Mouse (Mus musculus): ENCODE results near the gene Cdh3.
A peak's percentile ranks its signal among the peaks of the same experiment; 100 is the strongest.

The Cdh3 gene

DNA sequence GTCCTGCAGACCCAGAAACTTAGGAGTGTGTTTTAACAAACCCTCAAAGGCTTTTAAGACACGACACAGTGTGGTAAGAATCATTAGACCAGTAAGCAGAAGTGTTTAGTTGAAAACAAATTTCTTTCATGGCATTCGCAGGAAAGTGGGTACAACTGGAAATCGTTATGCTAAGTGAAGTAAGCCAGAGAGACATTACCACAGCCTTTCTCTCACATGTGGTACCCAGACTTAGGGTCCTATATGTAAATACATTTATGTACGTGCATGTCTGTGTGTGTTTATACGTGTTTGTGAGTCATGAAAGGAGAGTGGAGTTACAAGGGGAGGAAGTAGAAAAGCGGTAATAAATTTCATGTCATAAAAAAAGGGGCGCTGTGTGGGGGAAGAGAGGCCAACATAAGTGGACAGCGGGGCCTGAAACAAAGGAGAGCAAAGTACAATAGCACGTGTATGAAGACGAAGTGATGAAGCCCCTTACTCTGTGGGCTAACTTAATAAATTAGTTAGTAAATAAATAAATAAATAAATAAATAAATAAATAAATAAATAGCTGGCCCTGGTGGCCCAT, 37.8 kb downstream of the Cdh3 start:
- H3K27me3 ChIP-seq (ENCODE audit: insufficient read depth, low read length), result no peaks in the 10 kb centered on the region
- peaks cover 95% of the 10 kb centered on the region for H3K36me3 ChIP-seq (ENCODE audit: insufficient read depth, low read length)
- no peaks in the 10 kb centered on the region for H3K4me1 ChIP-seq (replicated peaks; ENCODE audit: low read depth, low read length)
- H3K4me3 ChIP-seq (replicated peaks; ENCODE audit: low read length), result no peak overlapping the region
- no peak for TF ChIP-seq CTCF (conservative IDR thresholded peaks at IDR 0.05; ENCODE audit: low read length)
- TF ChIP-seq POU5F1 (IDR thresholded peaks at IDR 0.05; ENCODE audit: borderline replicate concordance, low read length), result no peak
- no peak for TF ChIP-seq NANOG (IDR thresholded peaks at IDR 0.05; ENCODE audit: borderline replicate concordance, low read length)
- no peaks in the 10 kb centered on the region for H3K9me3 ChIP-seq (ENCODE audit: low read length)

GRCm38 (mm10) chr8:106550906-106551305, 40.2 kb downstream of the Cdh3 start:
- TF ChIP-seq NANOG (IDR thresholded peaks at IDR 0.05; ENCODE audit: borderline replicate concordance, low read length) (no peak), POU5F1 (IDR thresholded peaks at IDR 0.05; ENCODE audit: borderline replicate concordance, low read length) (no peak), CTCF (conservative IDR thresholded peaks at IDR 0.05; ENCODE audit: low read length) (no peak)
- Histone ChIP-seq H3K36me3 (ENCODE audit: insufficient read depth, low read length) (peaks cover 83% of the 10 kb centered on the region), H3K4me3 (replicated peaks; ENCODE audit: low read length) (no peak overlapping the region), H3K27me3 (ENCODE audit: insufficient read depth, low read length) (no peaks in the 10 kb centered on the region), H3K4me1 (replicated peaks; ENCODE audit: low read depth, low read length) (peaks cover 10% of the 10 kb centered on the region), H3K9me3 (ENCODE audit: low read length) (peaks cover 7% of the 10 kb centered on the region)

DNA sequence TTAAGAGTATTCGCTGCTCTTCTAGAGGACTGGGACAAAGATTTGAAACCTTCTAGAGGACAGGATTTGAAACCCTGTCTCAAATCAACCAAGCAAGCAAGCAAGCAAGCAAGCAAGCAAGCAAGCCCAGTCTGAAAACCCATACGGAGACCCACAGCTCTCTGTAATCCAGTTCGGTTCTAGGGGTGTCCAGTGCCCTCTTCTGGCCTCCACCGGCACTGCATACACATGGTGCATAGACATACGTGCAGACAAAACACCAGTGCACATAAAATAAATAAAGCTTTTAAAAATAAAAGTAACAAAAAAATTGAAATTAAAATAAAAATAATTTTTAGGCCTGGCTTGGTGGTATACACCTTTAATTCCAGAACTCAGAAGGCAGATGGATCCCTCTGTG, 43.3 kb downstream of the Cdh3 start:
- Histone ChIP-seq H3K36me3 (ENCODE audit: insufficient read depth, low read length) (peaks cover 65% of the 10 kb centered on the region), H3K4me1 (replicated peaks; ENCODE audit: low read depth, low read length) (peaks cover 29% of the 10 kb centered on the region), H3K4me3 (replicated peaks; ENCODE audit: low read length) (no peak overlapping the region), H3K9me3 (ENCODE audit: low read length) (peaks cover 10% of the 10 kb centered on the region), H3K27me3 (ENCODE audit: insufficient read depth, low read length) (no peaks in the 10 kb centered on the region)
- TF ChIP-seq CTCF (conservative IDR thresholded peaks at IDR 0.05; ENCODE audit: low read length), result peak; percentile 86
- TF ChIP-seq NANOG (IDR thresholded peaks at IDR 0.05; ENCODE audit: borderline replicate concordance, low read length), result no peak
- no peak for TF ChIP-seq POU5F1 (IDR thresholded peaks at IDR 0.05; ENCODE audit: borderline replicate concordance, low read length)

- Histone ChIP-seq H3K27me3 (ENCODE audit: insufficient read depth, low read length) (no peaks in the 10 kb centered on the region), H3K36me3 (ENCODE audit: insufficient read depth, low read length) (peaks cover 43% of the 10 kb centered on the region), H3K9me3 (ENCODE audit: low read length) (peaks cover 10% of the 10 kb centered on the region), H3K4me3 (replicated peaks; ENCODE audit: low read length) (no peak overlapping the region), H3K4me1 (replicated peaks; ENCODE audit: low read depth, low read length) (peaks cover 45% of the 10 kb centered on the region)
- TF ChIP-seq CTCF (conservative IDR thresholded peaks at IDR 0.05; ENCODE audit: low read length) (no peak), NANOG (IDR thresholded peaks at IDR 0.05; ENCODE audit: borderline replicate concordance, low read length) (no peak), POU5F1 (IDR thresholded peaks at IDR 0.05; ENCODE audit: borderline replicate concordance, low read length) (no peak)
Observed at GRCm38 (mm10) chr8:106556068-106556645, 45.5 kb downstream of the Cdh3 start.

DNA sequence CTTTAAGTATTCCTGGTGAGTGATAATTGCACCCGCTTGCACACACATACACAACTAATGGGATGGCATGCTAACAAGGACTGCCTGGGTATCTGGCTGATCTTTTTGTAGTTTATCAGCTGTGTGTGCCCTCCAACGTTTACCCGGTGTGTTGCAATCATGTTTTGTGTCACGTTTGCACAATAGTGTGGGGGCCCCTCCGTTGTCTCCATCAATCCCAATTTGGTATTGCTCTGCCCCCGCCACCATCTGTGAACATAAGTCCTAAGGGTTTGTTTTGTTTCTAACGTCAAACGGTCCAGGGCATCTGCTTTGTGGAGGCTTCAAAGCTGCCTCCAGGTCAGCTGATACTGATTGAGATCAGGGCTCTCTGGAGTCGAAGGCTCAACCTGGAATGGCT, 49.2 kb downstream of the Cdh3 start:
- Histone ChIP-seq H3K36me3 (ENCODE audit: insufficient read depth, low read length) (peaks cover 16% of the 10 kb centered on the region), H3K9me3 (ENCODE audit: low read length) (peaks cover 10% of the 10 kb centered on the region), H3K4me3 (replicated peaks; ENCODE audit: low read length) (no peak overlapping the region), H3K4me1 (replicated peaks; ENCODE audit: low read depth, low read length) (peaks cover 72% of the 10 kb centered on the region), H3K27me3 (ENCODE audit: insufficient read depth, low read length) (no peaks in the 10 kb centered on the region)
- TF ChIP-seq NANOG (IDR thresholded peaks at IDR 0.05; ENCODE audit: borderline replicate concordance, low read length) (no peak), POU5F1 (IDR thresholded peaks at IDR 0.05; ENCODE audit: borderline replicate concordance, low read length) (no peak), CTCF (conservative IDR thresholded peaks at IDR 0.05; ENCODE audit: low read length) (no peak)

- no peaks in the 10 kb centered on the region for H3K9me3 ChIP-seq (ENCODE audit: low read length)
- H3K27me3 ChIP-seq (ENCODE audit: insufficient read depth, low read length), result no peaks in the 10 kb centered on the region
- peaks cover 9% of the 10 kb centered on the region; the same call in 1 of the 2 replicates for H3K36me3 ChIP-seq (ENCODE audit: insufficient read depth, low read length)
- H3K4me1 ChIP-seq (replicated peaks; ENCODE audit: low read depth, low read length), result peaks cover 59% of the 10 kb centered on the region
- TF ChIP-seq NANOG (IDR thresholded peaks at IDR 0.05; ENCODE audit: borderline replicate concordance, low read length) (no peak), POU5F1 (IDR thresholded peaks at IDR 0.05; ENCODE audit: borderline replicate concordance, low read length) (no peak), CTCF (conservative IDR thresholded peaks at IDR 0.05; ENCODE audit: low read length) (peak; percentile 79)
- H3K4me3 ChIP-seq (replicated peaks; ENCODE audit: low read length), result 0 out of 2 replicates have a peak overlapping the region, but pooled peaks have one; percentile 4
Observed at GRCm38 (mm10) chr8:106561097-106561865, 50.6 kb downstream of the Cdh3 start.

DNA sequence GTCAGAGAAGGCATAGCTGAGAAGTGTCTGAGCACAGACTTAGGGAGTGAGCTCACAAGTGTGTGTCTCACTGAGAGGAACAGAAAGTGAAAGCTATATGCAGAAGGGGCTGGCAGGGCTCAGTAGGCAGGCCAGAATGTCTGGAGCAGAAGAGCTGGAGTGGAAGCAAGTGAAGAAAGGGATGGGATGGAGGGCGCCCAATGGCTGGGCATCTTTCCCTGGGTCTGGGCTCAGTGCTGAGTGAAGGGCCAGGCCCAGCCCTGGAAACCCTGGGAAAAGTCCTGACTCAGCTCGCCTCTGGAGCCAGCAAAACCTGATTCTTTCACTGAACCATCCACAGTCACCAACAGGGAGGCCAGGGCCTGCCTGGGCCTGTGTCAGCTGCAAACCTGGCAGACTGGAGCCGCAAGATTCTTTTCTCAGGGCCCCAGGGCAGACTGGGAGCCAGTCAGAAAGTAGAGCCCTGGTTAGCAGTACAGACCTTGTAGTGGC, 53.0 kb downstream of the Cdh3 start:
- H3K4me3 ChIP-seq (replicated peaks; ENCODE audit: low read length), result no peak overlapping the region
- no peak for TF ChIP-seq NANOG (IDR thresholded peaks at IDR 0.05; ENCODE audit: borderline replicate concordance, low read length)
- no peaks in the 10 kb centered on the region for H3K9me3 ChIP-seq (ENCODE audit: low read length)
- peaks cover 46% of the 10 kb centered on the region for H3K4me1 ChIP-seq (replicated peaks; ENCODE audit: low read depth, low read length)
- no peaks in the 10 kb centered on the region for H3K36me3 ChIP-seq (ENCODE audit: insufficient read depth, low read length)
- H3K27me3 ChIP-seq (ENCODE audit: insufficient read depth, low read length), result no peaks in the 10 kb centered on the region

- H3K4me3 ChIP-seq (replicated peaks; ENCODE audit: low read length), result no peak overlapping the region
- peaks cover 8% of the 10 kb centered on the region for H3K4me1 ChIP-seq (replicated peaks; ENCODE audit: low read depth, low read length)
- TF ChIP-seq NANOG (IDR thresholded peaks at IDR 0.05; ENCODE audit: borderline replicate concordance, low read length), result no peak
- TF ChIP-seq POU5F1 (IDR thresholded peaks at IDR 0.05; ENCODE audit: borderline replicate concordance, low read length), result no peak
- TF ChIP-seq CTCF (conservative IDR thresholded peaks at IDR 0.05; ENCODE audit: low read length), result no peak
- H3K27me3 ChIP-seq (ENCODE audit: insufficient read depth, low read length), result peaks cover 4% of the 10 kb centered on the region; the same call in 1 of the 2 replicates
- no peaks in the 10 kb centered on the region for H3K36me3 ChIP-seq (ENCODE audit: insufficient read depth, low read length)
- no peaks in the 10 kb centered on the region for H3K9me3 ChIP-seq (ENCODE audit: low read length)
Observed at GRCm38 (mm10) chr8:106569006-106569405, 58.3 kb downstream of the Cdh3 start.
